Mouse (Mus musculus): ENCODE results near the gene Pdhb. TPM values are rescaled to one million over a fixed set of nuclear protein-coding genes. Genes with fewer than 3 reads are reported as not detected.
"Not testable (repeated sequence)": the region's sequence is repeated elsewhere in the genome, so short reads cannot be mapped to it uniquely, and the experiment has no call there.

The Pdhb gene
- total RNA-seq, 2 experiments from 2014 or later, result 353 to 354 TPM

DNA sequence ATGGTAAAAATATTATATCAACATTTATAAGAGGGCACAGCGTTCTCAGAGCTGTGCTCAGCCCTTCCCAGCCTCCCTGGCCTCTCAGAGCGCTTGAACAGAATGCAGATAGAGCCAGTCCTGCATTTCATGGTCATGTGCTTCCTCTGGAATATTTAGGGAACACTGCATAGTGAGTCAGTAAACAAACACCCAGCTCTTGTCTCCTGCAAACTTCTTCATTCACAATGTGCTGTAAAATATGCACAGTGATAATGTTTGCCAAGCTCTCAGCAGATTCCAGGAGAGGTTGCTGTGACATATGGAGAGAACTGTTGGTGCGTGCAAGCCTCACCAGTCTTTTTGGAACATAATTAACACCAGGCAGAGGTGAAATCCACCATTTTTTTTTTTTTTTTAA, 37.7 kb downstream of the Pdhb start:
- no peak for DNase-seq

DNA sequence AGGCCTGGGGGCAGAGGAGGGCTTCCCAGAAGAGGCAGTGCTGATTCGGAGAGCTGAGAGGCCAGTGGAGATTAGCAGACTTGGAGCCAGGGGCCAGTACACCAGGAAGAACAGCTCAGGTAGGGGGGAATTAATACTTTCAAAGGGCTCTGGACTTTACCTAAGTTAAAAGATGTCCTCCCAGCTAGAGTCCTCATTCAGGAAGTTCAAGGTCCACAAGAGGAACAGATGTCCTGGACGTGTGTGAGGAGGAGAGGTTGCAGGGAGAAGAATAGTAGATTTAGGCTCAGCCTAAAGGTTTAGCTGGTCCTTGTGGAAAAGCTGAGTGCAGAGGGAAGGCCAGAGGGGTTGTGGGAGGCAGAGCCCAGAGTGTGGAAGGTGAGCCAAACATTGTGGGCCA, 38.6 kb downstream of the Pdhb start:
- DNase-seq, result no peak

DNA sequence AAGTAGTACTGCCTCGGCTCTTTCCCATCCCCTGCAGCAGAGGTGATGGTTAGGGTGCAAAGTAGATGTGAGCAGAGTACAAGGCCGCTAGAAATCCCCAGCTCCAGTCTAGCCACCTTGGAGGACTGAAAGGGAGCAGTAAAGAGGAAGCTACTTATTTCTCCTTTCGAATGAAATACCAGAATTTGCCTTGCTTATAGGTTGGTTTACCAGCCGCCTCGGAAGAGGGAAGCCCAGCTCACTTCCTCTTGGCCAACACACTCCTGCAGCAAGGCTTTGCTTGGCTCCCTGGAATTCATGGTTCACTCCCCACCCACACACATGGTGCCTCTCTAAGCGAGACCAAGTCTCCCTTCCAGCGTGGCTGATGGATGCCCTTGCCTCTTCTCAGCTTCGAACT, 40.0 kb downstream of the Pdhb start:
- DNase-seq, result no peak

DNA sequence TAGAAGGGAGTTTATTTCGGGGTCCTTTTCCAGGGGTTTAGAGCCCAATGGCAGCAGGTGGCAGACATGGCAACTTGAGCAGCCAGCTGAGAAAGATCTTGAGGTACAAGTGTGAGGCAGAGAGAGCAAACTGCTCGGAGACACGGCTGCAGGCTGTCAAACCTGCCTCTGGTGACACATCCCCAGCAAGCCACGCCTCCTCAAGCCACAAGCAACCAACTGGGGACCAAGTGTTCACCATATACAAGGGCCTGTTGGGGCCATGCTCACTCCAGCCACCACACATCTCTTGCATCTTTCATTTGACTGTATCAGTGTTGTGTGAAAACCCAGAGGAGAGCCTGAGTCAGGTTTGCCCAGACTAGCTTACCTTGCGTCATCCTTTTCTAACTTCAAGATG, 44.9 kb downstream of the Pdhb start:
- no peak for DNase-seq

DNA sequence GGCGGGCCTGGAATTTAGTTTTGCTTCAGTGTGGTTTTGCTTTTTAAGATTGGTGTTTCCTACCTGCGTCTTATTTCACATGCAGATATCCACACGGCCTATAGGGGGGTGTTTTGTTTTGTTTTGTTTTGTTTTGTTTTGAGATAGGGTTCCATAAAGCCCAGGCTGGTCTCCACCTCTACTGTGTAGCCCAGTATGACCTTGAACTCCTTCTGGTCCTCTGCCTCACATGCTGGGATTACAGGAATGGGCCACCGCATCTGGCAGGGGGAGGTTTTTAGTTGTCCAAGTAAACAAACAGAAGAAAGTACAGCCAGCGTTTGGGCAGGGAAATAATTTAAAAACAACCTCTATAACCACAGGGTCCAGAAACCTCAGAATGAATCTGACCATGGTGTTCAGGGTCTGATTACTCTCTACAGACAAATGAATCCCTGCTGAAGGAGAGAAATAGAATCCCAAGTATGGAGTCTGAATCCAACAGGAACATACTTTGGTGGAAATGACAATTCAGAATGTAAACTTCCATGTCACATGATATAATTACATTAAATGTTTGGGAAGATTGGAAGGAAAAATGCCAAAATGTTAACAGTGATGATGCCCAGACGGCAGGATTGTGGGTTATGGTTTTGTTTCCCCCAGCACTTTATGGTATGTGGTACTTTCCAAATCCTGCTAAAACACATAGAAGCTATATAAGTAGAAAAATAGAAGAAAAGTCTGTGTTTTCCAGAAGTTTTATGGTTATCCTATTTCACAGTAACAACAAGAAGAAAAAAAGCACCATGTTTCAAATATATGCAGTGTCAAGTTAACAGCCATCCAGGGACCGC, 48.6 kb downstream of the Pdhb start:
- no peak for DNase-seq

DNA sequence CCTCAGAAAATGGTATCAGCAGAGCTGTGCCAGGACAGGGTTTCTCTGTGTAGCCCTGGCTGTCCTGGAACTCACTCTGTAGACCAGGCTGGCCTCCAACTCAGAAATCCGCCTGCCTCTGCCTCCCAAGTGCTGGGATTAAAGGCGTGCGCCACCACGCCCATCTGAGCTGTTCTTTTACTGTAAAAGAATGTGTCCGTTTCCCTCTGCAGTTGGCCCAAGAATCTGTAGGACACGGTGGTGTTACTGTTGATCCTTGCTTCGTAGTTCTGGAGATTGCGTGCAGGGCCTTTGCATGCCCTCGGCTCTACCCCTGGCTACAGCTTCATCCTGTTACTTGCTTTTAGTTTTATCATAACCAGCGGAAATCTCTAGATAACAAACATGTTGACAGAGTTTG, 49.2 kb downstream of the Pdhb start:
- DNase-seq, result not testable (repeated sequence)

DNA sequence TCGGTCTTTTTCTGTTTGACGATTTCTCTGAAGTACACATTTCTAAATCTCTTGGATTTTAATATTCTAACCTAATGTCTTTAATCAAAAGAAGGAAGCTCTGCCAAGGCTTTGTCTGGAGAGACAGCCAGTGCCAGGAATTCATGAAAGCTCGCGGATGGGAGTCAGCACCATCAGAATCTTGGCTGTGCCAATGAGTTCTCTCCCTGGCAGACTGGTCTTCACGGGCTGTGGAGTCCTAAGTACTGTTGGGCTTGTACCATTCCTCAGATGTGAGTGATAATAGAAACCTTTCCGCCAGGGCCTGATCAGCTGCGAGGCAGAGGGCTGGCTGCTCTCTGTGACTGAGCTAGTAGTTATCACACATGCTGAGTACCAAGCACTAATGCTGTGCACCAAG, 49.7 kb downstream of the Pdhb start:
- no peak for DNase-seq

DNA sequence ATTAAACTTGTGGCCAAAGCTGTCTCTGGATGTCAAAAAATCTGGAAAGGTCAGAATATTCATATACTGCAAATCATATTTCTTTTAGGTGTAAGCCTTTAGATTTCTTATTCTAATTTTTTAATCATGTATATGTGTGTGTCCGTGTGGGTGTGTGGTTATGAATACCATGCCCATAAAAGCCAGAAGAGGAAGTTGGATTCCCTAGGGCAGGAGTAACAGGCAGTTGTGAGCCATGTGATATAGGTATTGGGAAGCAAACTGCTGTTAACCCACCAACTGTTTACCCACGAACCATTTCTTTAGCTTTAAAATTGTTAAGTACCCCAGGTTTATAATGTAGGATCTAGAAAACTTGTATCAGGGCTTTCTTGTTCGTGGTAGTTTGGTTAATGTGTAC, 52.9 kb downstream of the Pdhb start:
- no peak for DNase-seq

DNA sequence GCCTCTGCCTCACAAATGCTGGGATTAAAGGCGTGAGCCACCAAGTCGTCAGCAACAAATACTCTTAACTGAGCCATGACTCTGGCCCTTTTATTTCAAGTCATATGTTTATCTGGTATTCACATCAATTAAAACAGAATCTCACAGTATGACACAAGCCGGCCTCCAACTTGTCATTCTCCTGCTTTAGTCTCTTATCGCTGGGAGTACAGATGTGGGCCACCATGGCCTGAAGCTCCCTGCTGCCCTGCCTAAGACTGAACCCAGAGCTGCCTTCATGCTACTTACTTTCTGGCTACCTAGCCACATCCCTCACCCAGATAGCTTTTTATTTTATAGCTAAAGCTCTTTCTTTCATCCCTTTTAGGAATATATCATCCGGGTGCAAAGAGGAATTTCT, 53.4 kb downstream of the Pdhb start:
- DNase-seq, result no peak

DNA sequence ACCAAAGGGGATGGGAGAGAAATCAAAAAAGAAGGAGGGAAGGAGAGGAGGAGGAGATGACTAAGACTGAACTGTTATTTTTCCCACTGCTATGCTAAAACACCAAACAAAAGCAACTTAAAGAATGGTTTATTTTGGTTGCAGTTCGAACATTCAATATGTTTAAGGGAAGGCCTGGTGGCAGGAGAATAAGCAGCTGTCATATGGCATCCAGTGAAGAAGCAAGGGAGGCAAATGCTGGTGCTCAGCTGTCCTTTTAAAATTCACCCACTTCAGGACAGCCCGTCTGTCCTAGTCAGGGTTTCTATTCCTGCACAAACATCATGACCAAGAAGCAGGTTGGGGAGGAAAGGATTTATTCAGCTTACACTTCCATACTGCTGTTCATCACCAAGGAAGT, 55.5 kb downstream of the Pdhb start:
- no peak for DNase-seq

Other genes starting within 250 kb of the Pdhb start
- not detected for gene Gm45521, start 215.7 kb downstream of the Pdhb start, total RNA-seq (2021)
- not detected for gene Dnase1l3, start 178.5 kb downstream of the Pdhb start, total RNA-seq (2021)
- 1 to 10 TPM; 4.0 to 4.2 TPM for gene Abhd6, start 170.1 kb downstream of the Pdhb start, total RNA-seq (2021)
- 10 to 100 TPM; 22.8 to 24.6 TPM for gene Rpp14, start 92.7 kb downstream of the Pdhb start, total RNA-seq (2021)
- 10 to 100 TPM; 11.6 to 12.5 TPM for gene Pxk, start 74.8 kb downstream of the Pdhb start, total RNA-seq (2021)
- 1 to 10 TPM; 5.7 to 6.8 TPM for gene Kctd6, start 41.1 kb upstream of the Pdhb start, total RNA-seq (2021)
- gene Acox2, start 86.3 kb upstream of the Pdhb start, total RNA-seq (2021), result under 1 TPM in 1 of 2 experiments, not detected in 1; 0.35 TPM
- gene Fam107a, start 145.0 kb upstream of the Pdhb start, total RNA-seq (2021), result 1 to 10 TPM; 3.4 to 6.3 TPM
- gene Oit1, start 205.7 kb upstream of the Pdhb start, total RNA-seq (2021), result not detected